Mouse (Mus musculus): ENCODE results near the gene Gm13290.
A peak's percentile ranks its signal among the peaks of the same experiment; 100 is the strongest.
"Not testable (repeated sequence)": the region's sequence is repeated elsewhere in the genome, so short reads cannot be mapped to it uniquely, and the experiment has no call there.

Gene Gm13290

DNA sequence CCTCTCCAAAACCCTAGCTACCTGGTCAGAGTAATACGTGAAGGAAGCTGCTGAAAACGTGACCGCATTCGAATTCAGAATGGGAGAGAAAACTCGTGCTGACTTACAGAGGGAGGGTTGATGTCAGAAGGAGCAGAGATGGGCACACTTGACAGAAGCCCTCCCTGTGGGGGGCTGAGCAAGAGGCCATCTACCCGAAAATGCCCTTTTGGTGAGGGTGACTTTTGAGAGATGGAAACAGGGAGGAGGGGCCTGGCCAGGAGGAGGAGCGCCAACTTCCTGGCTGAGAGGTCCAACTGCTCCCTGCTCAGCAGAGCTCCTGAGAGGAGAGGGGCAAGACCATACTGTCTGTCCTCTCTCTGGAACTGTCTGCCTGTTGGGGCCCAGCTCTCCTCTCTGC, 8.2 kb downstream of the Gm13290 start, which contains the start of gene Ifnz:
Ifnz (plus strand) TSS at position 301 of the 400 bp plus-strand sequence.
- DNase-seq (ENCODE audit: low read depth in 1 of 2, low spot score in 2 of 2), result not testable (repeated sequence)

GRCm38 (mm10) chr4:88782335-88782734, 8.7 kb downstream of the Gm13290 start:
- DNase-seq (ENCODE audit: low read depth in 1 of 2, low spot score in 2 of 2), result peak in 1 of 2 experiments; percentile 4

GRCm38 (mm10) chr4:88785409-88785808, 11.8 kb downstream of the Gm13290 start, which contains the start of gene Gm13276:
Gm13276 (plus strand) TSS chr4:88785709.
- not testable (repeated sequence) for DNase-seq (ENCODE audit: low read depth in 1 of 2, low spot score in 2 of 2)

DNA sequence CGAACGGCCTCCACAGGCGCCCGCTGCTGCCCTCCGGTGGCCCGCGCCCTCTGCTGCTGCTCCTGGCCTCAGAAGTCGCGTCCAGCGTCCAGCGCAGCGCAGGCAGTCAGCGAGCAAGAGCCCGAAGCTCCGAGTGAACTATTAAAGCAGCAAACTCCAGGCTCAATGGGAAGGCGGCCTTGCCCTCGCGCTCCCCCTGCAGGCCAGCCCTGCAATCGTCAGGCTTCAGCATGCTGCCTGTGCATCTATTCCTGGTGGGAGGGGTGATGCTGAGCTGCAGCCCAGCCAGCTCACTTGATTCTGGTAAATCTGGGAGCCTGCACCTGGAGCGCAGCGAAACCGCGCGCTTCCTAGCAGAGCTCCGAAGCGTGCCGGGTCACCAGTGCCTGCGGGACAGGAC, 14.8 kb downstream of the Gm13290 start, which contains the start of gene Gm13277:
Gm13277 (plus strand) TSS at position 231 of the 400 bp plus-strand sequence.
- DNase-seq (ENCODE audit: low read depth in 1 of 2, low spot score in 2 of 2), result peak in 1 of 2 experiments; percentile 58

GRCm38 (mm10) chr4:88791250-88791649, 17.6 kb downstream of the Gm13290 start, which contains the start of gene Gm13278:
Gm13278 (plus strand) TSS chr4:88791550.
- not testable (repeated sequence) for DNase-seq (ENCODE audit: low read depth in 1 of 2, low spot score in 2 of 2)

- peak; percentile 61 to 85 for DNase-seq (ENCODE audit: low read depth in 1 of 2, low spot score in 2 of 2)
Measured at GRCm38 (mm10) chr4:88793936-88794675, 20.5 kb downstream of the Gm13290 start, which contains the start of gene Gm13275. Gm13275 (plus strand) TSS chr4:88794487.

DNA sequence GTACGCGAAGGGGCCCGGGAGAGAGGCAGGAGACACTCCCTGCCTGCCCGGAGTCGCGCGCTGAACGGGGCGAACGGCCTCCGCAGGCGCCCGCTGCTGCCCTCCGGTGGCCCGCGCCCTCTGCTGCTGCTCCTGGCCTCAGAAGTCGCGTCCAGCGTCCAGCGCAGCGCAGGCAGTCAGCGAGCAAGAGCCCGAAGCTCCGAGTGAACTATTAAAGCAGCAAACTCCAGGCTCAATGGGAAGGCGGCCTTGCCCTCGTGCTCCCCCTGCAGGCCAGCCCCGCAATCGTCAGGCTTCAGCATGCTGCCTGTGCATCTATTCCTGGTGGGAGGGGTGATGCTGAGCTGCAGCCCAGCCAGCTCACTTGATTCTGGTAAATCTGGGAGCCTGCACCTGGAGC, 23.5 kb downstream of the Gm13290 start, which contains the start of gene Gm13279:
Gm13279 (plus strand) TSS at position 301 of the 400 bp plus-strand sequence.
- DNase-seq (ENCODE audit: low read depth in 1 of 2, low spot score in 2 of 2), result not testable (repeated sequence)

- not testable (repeated sequence) for DNase-seq (ENCODE audit: low read depth in 1 of 2, low spot score in 2 of 2)
Measured at GRCm38 (mm10) chr4:88799365-88799764, 25.7 kb downstream of the Gm13290 start, which contains the start of gene Gm13285. Gm13285 (plus strand) TSS chr4:88799665.

DNA sequence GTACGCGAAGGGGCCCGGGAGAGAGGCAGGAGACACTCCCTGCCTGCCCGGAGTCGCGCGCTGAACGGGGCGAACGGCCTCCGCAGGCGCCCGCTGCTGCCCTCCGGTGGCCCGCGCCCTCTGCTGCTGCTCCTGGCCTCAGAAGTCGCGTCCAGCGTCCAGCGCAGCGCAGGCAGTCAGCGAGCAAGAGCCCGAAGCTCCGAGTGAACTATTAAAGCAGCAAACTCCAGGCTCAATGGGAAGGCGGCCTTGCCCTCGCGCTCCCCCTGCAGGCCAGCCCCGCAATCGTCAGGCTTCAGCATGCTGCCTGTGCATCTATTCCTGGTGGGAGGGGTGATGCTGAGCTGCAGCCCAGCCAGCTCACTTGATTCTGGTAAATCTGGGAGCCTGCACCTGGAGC, 29.3 kb downstream of the Gm13290 start, which contains the start of gene Gm13287:
Gm13287 (plus strand) TSS at position 301 of the 400 bp plus-strand sequence.
- DNase-seq (ENCODE audit: low read depth in 1 of 2, low spot score in 2 of 2), result not testable (repeated sequence)

DNA sequence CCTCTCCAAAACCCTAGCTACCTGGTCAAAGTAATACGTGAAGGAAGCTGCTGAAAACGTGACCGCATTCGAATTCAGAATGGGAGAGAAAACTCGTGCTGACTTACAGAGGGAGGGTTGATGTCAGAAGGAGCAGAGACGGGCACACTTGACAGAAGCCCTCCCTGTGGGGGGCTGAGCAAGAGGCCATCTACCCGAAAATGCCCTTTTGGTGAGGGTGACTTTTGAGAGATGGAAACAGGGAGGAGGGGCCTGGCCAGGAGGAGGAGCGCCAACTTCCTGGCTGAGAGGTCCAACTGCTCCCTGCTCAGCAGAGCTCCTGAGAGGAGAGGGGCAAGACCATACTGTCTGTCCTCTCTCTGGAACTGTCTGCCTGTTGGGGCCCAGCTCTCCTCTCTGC, 31.6 kb downstream of the Gm13290 start, which contains the start of gene Gm13288:
Gm13288 (plus strand) TSS at position 301 of the 400 bp plus-strand sequence.
- not testable (repeated sequence) for DNase-seq (ENCODE audit: low read depth in 1 of 2, low spot score in 2 of 2)

DNA sequence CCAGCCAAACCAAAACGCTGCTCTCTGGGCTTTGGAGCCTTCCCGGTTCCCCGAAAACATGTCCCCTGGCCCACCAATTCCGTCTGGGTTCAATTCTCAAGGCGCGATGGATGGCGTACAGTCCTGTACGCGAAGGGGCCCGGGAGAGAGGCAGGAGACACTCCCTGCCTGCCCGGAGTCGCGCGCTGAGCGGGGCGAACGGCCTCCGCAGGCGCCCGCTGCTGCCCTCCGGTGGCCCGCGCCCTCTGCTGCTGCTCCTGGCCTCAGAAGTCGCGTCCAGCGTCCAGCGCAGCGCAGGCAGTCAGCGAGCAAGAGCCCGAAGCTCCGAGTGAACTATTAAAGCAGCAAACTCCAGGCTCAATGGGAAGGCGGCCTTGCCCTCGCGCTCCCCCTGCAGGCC, 32.1 kb downstream of the Gm13290 start:
- peak in 1 of 2 experiments; percentile 2 for DNase-seq (ENCODE audit: low read depth in 1 of 2, low spot score in 2 of 2)

GRCm38 (mm10) chr4:88815928-88816327, 42.3 kb downstream of the Gm13290 start, which contains the start of gene Ifna7:
Ifna7 (plus strand) TSS chr4:88816228.
- DNase-seq (ENCODE audit: low read depth in 1 of 2, low spot score in 2 of 2), result no peak

- no peak for DNase-seq (ENCODE audit: low read depth in 1 of 2, low spot score in 2 of 2)
Measured at GRCm38 (mm10) chr4:88819659-88820058, 46.0 kb downstream of the Gm13290 start, which contains the start of gene Ifna11. Ifna11 (plus strand) TSS chr4:88819959.

DNA sequence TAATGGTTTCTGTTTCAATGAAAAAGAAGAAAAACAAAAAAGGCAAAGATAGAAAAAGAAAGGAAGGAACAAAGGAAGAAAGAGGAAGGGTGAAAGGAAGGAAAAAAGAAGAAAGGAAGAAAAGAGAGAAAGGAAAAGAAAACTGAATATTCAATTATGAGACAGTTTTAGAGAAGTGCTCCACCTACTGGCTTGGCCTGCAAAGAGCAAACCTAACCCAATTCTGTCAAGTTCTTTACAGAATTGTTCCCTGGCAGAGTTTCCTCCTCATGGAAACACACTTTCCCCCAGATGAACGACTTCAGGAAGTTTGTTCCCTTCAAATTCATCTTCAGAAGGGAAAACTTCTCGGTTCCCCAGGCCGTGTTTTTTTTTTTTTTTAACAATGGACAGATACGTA, 49.4 kb downstream of the Gm13290 start:
- DNase-seq (ENCODE audit: low read depth in 1 of 2, low spot score in 2 of 2), result no peak
